Mouse (Mus musculus): Measurements from ENCODE around the gene Alg13. TPM values are rescaled to one million over a fixed set of nuclear protein-coding genes. Genes with fewer than 3 reads are reported as not detected.

The Alg13 gene
- 1 to 10 TPM; 4.4 to 6.9 (median 5.2) TPM for total RNA-seq (2022)

DNA sequence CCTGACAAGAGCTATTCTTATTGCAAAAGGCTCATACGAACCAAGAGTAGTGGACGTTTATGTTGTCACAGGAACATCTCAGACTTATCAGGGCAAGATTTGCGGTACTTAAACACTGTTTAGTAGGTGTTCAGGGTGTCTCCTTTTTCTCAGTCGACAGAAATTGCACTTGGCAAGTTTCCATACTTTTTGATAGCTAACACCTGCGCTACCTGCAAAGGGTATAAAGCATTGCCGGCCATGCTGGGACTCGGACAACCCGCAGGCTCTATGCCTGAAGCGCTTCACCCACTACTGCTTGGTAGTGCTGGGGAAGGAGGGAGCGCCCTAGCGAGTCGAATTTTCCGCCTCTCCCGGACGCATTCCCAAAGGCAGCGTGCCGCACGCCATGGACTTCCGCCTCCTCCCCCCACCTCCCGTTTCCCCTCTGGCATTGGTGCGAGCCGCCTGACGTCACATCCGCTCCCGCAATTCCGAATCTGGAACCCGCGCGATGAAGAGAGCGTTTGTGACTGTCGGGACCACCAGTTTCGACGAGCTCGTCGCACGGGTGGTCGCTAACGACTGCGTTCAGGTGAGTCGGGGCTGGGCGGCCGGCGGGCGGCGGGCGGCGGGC, at the start of gene Alg13:
Gene Alg13 (plus strand): TSS at position 257 of the 616 bp plus-strand sequence.
- DNase-seq (ENCODE audit: low spot score in 2 of 2) = peak; percentile 48

DNA sequence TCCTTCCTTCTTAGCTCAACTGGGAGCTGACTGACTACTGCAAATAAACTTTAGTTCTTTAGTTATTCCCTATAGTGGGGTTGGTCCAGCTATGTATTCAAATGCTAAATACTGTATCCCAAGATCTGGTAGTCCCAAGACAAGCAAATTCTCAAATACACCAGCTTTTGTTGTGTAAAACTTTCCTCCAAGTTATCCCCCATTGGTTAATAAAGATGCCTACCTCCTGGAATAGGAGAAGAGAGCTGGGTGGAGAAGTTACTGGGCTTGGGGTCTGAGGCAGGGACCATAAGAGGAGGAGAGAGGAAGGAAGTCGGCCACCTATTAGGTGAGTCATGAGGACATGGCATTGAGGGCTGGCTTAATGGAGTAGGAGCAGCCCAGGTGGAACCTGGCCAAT, 49.0 kb upstream of the Alg13 start:
- DNase-seq (ENCODE audit: low spot score in 2 of 2) = no peak

DNA sequence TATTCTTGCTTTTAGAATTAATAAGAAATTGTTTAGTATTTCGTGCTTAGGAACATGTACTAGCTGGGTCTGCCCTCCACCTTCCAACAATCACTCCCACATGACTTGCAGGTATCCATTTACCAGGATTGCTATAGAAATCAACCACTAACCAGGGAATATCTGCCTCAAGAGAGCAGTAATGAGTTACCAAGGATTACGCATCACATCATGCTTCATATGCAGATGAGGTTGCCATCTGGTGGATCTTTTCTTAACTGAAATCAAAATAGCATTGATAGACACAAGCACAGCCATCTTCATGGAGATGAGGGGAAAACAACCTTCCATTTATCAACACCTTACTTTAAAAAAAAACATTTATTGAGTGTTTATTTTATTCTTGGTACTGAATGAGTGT, 16.1 kb upstream of the Alg13 start:
- DNase-seq (ENCODE audit: low spot score in 2 of 2) = no peak

GRCm38 (mm10) chrX:144305659-144306058, 11.9 kb upstream of the Alg13 start:
- DNase-seq (ENCODE audit: low spot score in 2 of 2) = no peak

- no peak for DNase-seq (ENCODE audit: low spot score in 2 of 2)
Measured at GRCm38 (mm10) chrX:144314041-144314440, 3.6 kb upstream of the Alg13 start.

DNA sequence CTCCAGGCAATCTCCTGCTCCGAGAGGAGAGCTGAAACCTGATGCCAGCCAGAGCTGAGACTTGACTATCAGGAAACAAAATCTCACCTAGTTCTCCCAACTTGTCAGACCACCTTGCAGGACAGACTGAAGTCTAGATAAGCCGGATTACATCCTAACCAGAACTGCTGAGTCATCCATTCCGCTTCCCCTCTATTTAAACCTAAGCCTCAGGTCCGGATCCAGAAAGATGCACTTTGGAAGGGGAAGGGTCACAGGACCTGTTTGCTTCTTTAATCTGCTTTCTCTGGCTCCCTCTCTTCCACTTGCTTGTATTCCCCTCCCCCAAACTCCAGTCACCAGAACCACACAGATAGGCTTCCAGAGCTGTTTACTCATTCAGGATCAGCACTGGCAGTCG, 2.6 kb upstream of the Alg13 start:
- DNase-seq (ENCODE audit: low spot score in 2 of 2) = no peak

DNA sequence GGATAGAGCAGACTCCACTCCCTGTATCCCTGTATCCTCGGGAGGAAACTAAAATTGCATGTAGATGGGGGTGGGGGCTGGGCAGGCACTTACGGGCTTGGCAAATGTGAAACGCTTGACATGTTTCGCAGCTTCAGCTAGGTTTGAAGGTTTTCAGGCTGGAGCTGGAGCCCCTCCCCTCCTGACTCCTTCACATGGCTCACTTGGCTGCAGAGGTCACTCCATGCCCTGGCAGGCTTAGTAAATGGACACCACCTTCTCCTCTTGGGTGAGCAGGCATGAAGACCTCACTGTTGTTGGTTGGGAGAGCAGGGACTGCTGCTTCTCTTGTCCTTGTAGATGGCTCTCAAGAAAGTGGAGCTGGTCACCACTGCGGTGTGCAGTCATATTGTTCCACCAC, 1.6 kb upstream of the Alg13 start:
- no peak for DNase-seq (ENCODE audit: low spot score in 2 of 2)

DNA sequence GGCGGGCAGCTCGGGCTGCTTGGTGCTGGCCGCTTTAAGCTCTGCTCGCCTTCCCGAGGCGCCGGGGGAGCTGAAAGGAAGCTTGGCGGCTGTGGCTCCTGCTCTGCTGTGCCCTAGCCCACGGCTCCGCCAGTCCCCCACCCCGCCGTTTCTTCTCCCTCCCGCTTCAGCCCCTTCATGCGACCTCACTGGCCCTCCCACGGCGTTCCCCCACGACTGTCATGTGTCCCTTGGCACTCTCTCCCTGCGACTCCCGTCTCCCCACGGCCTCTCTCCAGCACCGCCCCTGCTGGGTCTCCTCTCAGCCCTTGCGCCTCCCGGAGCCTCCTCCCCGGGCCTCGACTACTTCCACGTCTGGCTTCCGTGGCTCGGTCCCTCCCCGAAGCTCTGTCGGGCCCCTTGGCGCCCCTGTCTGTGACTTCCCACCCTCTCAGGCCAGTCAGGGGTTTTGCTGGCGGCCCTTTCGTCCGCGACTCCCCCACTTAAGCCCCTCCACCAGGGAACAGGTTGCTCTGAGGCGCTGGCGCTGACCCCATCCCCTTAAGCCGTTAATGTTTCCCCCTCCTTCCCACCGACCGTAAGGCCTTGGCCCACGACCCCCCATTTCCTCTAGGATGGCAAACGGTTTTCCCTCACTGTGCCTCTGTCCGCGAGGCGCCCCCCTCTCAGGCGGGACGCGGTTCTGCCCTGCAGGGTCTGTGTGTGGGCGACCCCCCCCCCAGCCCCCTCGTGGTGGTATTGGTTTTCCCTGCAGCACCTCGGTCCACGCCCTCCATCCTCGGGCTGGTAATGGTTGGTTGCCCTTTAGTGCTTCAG, 768 bp downstream of the Alg13 start:
- DNase-seq (ENCODE audit: low spot score in 2 of 2) = peak in 1 of 2 experiments; percentile 4

GRCm38 (mm10) chrX:144319366-144319765, 1.8 kb downstream of the Alg13 start:
- DNase-seq (ENCODE audit: low spot score in 2 of 2) = no peak

DNA sequence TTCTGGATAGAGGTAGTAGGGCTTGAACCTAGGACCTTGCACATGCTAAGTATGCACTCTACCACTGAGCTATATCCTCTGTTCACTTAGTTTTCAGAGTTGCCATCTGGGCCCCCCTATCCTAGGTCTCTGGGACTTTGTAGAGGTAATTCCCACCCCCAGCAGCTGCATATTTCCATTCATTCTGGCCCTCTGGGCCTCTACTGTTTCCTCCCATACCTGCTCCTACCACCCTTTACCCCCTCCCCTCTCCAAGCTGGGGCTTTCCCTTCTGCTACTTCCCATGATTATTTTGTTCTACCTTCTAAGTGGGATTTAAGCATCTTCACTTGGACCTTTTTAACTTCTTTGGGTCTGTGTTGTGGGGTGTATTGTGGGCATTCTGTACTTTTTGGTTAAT, 7.8 kb downstream of the Alg13 start:
- no peak for DNase-seq (ENCODE audit: low spot score in 2 of 2)

DNA sequence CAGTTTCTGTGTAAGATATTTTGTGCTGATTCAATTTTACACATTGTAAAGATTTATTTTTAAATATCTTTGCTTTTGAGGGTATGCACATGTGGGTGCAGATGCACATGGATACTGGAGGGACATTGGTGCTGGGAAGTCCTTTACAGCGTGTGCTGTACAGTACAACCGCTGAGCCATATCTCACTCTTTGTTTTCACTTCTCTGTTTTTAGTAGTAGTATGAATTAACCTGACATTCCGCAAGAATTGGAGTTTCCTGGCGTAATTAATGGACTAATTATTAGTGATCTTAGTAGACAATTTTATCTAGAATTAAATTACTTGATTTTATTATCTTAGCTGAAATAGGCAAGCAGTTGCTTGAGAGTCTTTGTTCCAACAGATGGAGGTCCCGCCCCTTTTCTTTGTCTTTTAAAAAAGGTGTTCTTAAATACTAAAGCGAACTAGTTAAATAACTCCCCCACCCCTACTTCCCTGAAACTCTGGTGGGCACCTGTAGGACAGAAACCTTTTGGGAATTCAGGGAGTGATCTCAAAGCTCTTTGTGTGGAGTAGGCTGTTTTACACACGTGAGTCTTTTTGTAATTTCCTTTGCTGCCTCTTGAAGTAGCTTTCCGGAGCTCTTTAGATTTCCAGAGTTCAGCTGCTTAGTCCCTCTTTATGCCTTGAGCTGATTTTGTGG, 17.9 kb downstream of the Alg13 start:
- DNase-seq (ENCODE audit: low spot score in 2 of 2) = no peak

GRCm38 (mm10) chrX:144337938-144338337, 20.3 kb downstream of the Alg13 start:
- no peak for DNase-seq (ENCODE audit: low spot score in 2 of 2)

DNA sequence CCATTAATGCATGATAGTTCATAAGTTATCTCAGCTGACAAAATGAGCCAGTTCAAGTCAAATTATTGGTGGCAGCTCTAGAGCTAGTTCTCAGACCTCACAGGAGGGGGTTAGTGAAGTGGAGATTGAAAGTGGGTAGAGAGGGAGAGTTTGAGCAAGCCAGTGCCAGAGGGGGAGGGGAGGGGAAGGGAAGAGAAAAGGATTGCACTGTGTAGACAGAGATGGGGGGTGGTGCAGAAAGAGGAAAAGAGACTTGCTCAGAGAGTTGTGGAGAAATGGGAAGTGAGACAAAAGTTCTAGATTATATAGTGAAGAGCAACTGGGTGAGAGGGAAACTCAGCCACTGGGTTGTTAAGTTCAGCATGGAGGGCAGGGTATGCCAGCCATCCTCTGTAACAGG, 20.8 kb downstream of the Alg13 start:
- no peak for DNase-seq (ENCODE audit: low spot score in 2 of 2)

GRCm38 (mm10) chrX:144374196-144374595, 56.6 kb downstream of the Alg13 start:
- DNase-seq (ENCODE audit: low spot score in 2 of 2) = no peak

GRCm38 (mm10) chrX:144403526-144403925, 85.9 kb downstream of the Alg13 start:
- DNase-seq (ENCODE audit: low spot score in 2 of 2) = no peak

DNA sequence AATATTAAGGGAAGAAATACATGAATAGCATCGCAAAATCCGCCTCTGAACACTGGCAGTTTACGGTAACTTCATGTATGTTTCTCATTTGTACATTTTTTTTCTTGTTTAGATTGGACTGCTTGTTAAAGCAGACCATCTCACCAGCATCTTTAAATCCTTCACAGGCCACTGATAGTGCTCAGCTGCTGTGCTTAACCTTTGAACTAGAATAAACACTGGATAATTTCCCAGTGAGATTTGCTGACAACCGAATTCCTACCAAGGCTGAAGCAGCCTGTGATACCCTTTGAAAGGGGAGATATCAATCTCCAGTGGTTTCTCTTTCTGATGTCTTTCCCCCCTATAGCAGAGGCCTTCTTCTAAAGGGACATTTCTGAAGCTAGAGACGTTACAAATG, 90.4 kb downstream of the Alg13 start:
- no peak for DNase-seq (ENCODE audit: low spot score in 2 of 2)

DNA sequence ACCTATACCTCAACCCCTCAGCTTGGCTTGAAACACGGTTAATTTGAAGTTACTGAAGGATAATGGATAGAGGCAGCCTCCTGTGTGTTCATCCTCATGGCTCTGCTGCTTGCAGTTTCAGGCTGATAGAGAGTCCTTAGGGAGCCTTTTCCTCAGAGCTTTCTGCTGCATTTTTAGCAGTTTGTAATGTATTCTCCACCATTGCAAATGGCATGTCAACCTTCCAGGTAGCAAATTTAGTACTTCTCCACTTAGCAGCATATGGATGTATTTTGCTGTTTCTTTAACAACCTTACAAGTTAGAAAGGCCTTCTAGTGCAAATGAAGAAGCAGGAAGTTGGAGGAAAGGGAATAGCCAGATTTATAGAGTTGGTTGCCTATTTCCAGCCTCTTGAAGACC, 102.7 kb downstream of the Alg13 start:
- DNase-seq (ENCODE audit: low spot score in 2 of 2) = no peak

- DNase-seq (ENCODE audit: low spot score in 2 of 2) = no peak
Measured at GRCm38 (mm10) chrX:144421091-144421490, 103.5 kb downstream of the Alg13 start.

DNA sequence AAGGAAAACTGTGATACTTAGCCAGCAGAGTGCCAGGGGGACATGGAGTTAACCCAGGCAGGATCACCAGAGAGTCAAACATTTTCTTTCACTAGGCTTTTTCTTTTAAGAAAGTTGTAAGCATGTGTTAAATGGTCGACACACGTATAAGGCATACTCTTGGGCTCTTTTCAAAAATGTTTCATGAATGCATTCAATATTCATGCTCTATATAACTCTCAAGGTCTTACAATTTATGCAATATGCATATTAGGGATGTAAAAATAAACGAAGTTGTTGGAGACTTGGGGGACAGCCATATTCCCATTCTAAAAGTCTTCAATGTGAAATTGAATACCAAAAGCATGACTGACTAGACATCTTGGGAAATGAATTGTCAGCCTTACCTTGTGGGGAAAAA, 106.2 kb downstream of the Alg13 start:
- no peak for DNase-seq (ENCODE audit: low spot score in 2 of 2)

Measured in gastrocnemius, adult 8-10 months (tissue).